8 mouse cellular contexts compared by ENCODE assay signal in the genomic region with DNA sequence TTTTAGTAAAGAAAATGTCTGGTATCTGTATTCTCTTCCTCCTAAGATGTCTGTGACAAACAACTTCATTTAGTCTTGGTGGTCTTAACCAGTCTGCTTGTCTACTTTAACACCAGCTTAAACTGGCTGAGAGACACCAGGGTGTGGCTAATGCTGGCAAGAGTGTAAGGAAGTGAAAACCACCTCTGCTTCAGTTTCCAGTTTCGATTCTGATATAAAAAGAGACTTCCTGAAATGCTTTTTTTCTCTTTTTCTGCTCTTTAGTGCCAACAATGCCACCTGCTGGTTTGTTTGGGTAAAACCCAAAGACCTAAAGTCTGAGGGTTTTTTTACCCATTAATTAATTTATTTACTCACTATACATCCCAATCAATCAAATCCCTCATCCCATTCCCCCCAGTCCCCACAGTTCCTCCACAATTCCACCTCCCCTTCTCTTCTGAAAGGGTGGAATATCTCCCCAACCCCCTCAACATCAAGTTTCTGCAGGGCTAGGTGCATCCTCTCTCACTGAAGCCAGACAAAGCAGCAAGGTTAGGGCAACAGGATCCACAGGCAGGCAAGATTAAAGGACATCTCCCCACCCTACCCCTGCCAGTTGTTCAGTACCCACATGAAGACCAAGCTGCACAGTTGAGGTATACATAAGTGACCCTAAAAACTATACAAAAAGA. TPM values are rescaled to one million over a fixed set of nuclear protein-coding genes. Genes with fewer than 3 reads are reported as not detected.
A peak's percentile ranks its signal among the peaks of the same experiment; 100 is the strongest.
DNase-seq lines count a peak whose midpoint lies in the region; ATAC-seq and TF ChIP-seq lines count a peak whose summit lies in the region.
"Not testable (repeated sequence)": the region's sequence is repeated elsewhere in the genome, so short reads cannot be mapped to it uniquely, and the experiment has no call there.

No protein-coding gene starts in this region.

- peak; percentile 58 for TF ChIP-seq CTCF in hindbrain, postnatal 0 days (IDR thresholded peaks at IDR 0.05; ENCODE audit: low read depth)
- peak; percentile 62 for TF ChIP-seq CTCF in lung, embryonic 14.5 days (IDR thresholded peaks at IDR 0.05; ENCODE audit: low read depth)

- H3K4me2 ChIP-seq in hindbrain, postnatal 0 days (ENCODE audit: low read depth, low read length); neural tube, embryonic 11.5 days (ENCODE audit: low read depth): not testable (repeated sequence)
- 0 out of 2 replicates have a peak overlapping the region, but pooled peaks have one; percentile 29 for H3K4me2 ChIP-seq in lung, embryonic 14.5 days

- H3K4me1 ChIP-seq in hindbrain, postnatal 0 days (ENCODE audit: insufficient read depth, low read length); lung, embryonic 14.5 days (ENCODE audit: insufficient read depth); neural tube, embryonic 11.5 days (ENCODE audit: control insufficient read depth, insufficient read depth, low read length): not testable (repeated sequence)

- H3K27me3 ChIP-seq in hindbrain, postnatal 0 days (ENCODE audit: insufficient read depth, low read length); lung, embryonic 14.5 days (ENCODE audit: insufficient read depth, low read length); neural tube, embryonic 11.5 days (ENCODE audit: control insufficient read depth, insufficient read depth, low read length): not testable (repeated sequence)

- H3K9ac ChIP-seq in hindbrain, postnatal 0 days (replicated peaks; ENCODE audit: low read length); lung, embryonic 14.5 days; neural tube, embryonic 11.5 days (ENCODE audit: low read length): not testable (repeated sequence)

- DNase-seq in embryo, embryonic 11 days: peak; percentile 63
- DNase-seq in hindbrain, postnatal 0 days (ENCODE audit: low spot score): peak; percentile 79
- peak; percentile 22 for DNase-seq in layer of hippocampus, adult 9-10 months (ENCODE audit: low spot score)
- DNase-seq in lung, embryonic 14.5 days: peak; percentile 89
- peak; percentile 24 for DNase-seq in neural tube, embryonic 11.5 days (ENCODE audit: low spot score)
- peak; percentile 49 for DNase-seq in testis, postnatal 10 days (ENCODE audit: low spot score)

- H3K27ac ChIP-seq in hindbrain, postnatal 0 days; lung, embryonic 14.5 days (ENCODE audit: low read depth); neural tube, embryonic 11.5 days (ENCODE audit: low read depth, low read length): not testable (repeated sequence)

- H3K36me3 ChIP-seq in hindbrain, postnatal 0 days (ENCODE audit: insufficient read depth, low read length); lung, embryonic 14.5 days (ENCODE audit: insufficient read depth); neural tube, embryonic 11.5 days (ENCODE audit: control insufficient read depth, insufficient read depth, low read length): not testable (repeated sequence)

- not testable (repeated sequence) for H3K9me3 ChIP-seq in hindbrain, postnatal 0 days (ENCODE audit: low read length); lung, embryonic 14.5 days (ENCODE audit: low read depth, low read length); neural tube, embryonic 11.5 days (ENCODE audit: control insufficient read depth, low read length)

- ATAC-seq in CD4-positive, CD25-positive, alpha-beta regulatory T cell, adult 4 months: peak; percentile 87
- ATAC-seq in granulocyte monocyte progenitor cell, adult 5-6 weeks (replicated peaks; ENCODE audit: poor library complexity, severe bottlenecking): peak; percentile 92
- ATAC-seq in hindbrain, postnatal 0 days: 0 out of 2 replicates have a peak, but pooled peaks have one; percentile 47
- ATAC-seq in lung, embryonic 14.5 days (ENCODE audit: insufficient read depth): peak; percentile 48
- ATAC-seq in neural tube, embryonic 11.5 days (ENCODE audit: insufficient read depth, low FRiP score, low TSS enrichment): not testable (repeated sequence)

- H3K4me3 ChIP-seq in hindbrain, postnatal 0 days (ENCODE audit: low read length); lung, embryonic 14.5 days (ENCODE audit: low read depth, low read length); neural tube, embryonic 11.5 days (ENCODE audit: low read depth, low read length): not testable (repeated sequence)

- 11% methylated on average over 1 of the region's 1 CpGs for WGBS in hindbrain, postnatal 0 days
- WGBS in lung, embryonic 14.5 days: 0% methylated on average over 1 of the region's 1 CpGs
- 41% methylated on average over 1 of the region's 1 CpGs for WGBS in neural tube, embryonic 11.5 days

RNA-seq across cellular contexts. Expression of a gene that starts 53.3 kb away (rescaled TPM):
- 100 to 1,000 TPM; 123 to 199 TPM for polyA plus RNA-seq in CD4-positive, CD25-positive, alpha-beta regulatory T cell, adult 4 months (2017; shearing (Covaris generic))
- 1.6 and 3.2 TPM in 2 replicates for total RNA-seq in granulocyte monocyte progenitor cell, adult 5-6 weeks (2014; fragmentation: Nextera tagmentation)
- total RNA-seq in granulocyte monocyte progenitor cell, adult 5-6 weeks (2017): 12.3 and 12.8 TPM in 2 replicates
- total RNA-seq in hindbrain, postnatal 0 days (2014; rRNA removed): 1.8 and 2.3 TPM in 2 replicates
- 1.2 and 1.3 TPM in 2 replicates for polyA plus RNA-seq in hindbrain, postnatal 0 days (2015; fragmentation: Nextera tagmentation; extraction: Ambion mirVana)
- 4.6 and 5.6 TPM in 2 replicates for polyA plus RNA-seq in lung, embryonic 14.5 days (2014; fragmentation: Nextera tagmentation; extraction: Ambion mirVana)
- polyA plus RNA-seq in neural tube, embryonic 11.5 days (2014; fragmentation: Nextera tagmentation; extraction: Ambion mirVana): 0.11 and 0.65 TPM in 2 replicates

Comparison
In these comparisons a context has a peak if more than half of its experiments do, and no peak if none do; other contexts are left out.
1. DNase-seq: peak in every context shown above with its lines; median percentile 89 in lung, embryonic 14.5 days; 79 in hindbrain, postnatal 0 days; 63 in embryo, embryonic 11 days; 49 in testis, postnatal 10 days; 24 in neural tube, embryonic 11.5 days; 22 in layer of hippocampus, adult 9-10 months.
2. RNA of a gene that starts 53.3 kb away (polyA plus RNA-seq): 123 to 199 TPM in CD4-positive, CD25-positive, alpha-beta regulatory T cell, adult 4 months; 4.6 to 5.6 TPM in lung, embryonic 14.5 days, 1.2 to 1.3 TPM in hindbrain, postnatal 0 days and 0.11 to 0.65 TPM in neural tube, embryonic 11.5 days; every median in the first group is over 10 times any median in the second.